Comparison of ENCODE assay signal across 15 mouse cellular contexts in genomic region chr17:85914062-85914461, GRCm38 (mm10).
"Had no signal": no experiment of that assay in that cellular context is flagged by ENCODE, and none has a peak within 500 bp of the region (broad histone marks: within the 10 kb centered on the region; RNA-seq: fewer than 3 reads in every experiment).

No protein-coding gene starts in this region.

- H3K4me1 ChIP-seq: liver, embryonic 15.5 days had no signal

- ATAC-seq: lung, postnatal 0 days had no signal

- H3K9me3 ChIP-seq: limb, embryonic 10.5 days; liver, embryonic 15.5 days had no signal

- H3K27ac ChIP-seq: layer of hippocampus, adult 2 months; limb, embryonic 10.5 days; liver, embryonic 15.5 days had no signal

- DNase-seq: kidney, adult 18-20 months; kidney, postnatal 10 days; kidney, postnatal 4 days; lung, adult 2 months; lung, postnatal 36 days; right cerebral cortex, adult 18-20 months; right cerebral cortex, postnatal 4 days; spleen, adult 18-20 months; thymus, adult 18-20 months; thymus, postnatal 14 days had no signal

- H3K27me3 ChIP-seq: liver, embryonic 15.5 days had no signal

- H3K4me3 ChIP-seq: layer of hippocampus, adult 2 months; limb, embryonic 10.5 days; liver, embryonic 15.5 days had no signal

- H3K4me2 ChIP-seq: liver, embryonic 11.5 days; liver, embryonic 15.5 days had no signal

- H3K36me3 ChIP-seq: limb, embryonic 10.5 days had no signal

- H3K9ac ChIP-seq: liver, embryonic 15.5 days had no signal
